Mouse (Mus musculus): ENCODE measurements around the gene Cdt1.
A peak's percentile ranks its signal among the peaks of the same experiment; 100 is the strongest.

Gene Cdt1

DNA sequence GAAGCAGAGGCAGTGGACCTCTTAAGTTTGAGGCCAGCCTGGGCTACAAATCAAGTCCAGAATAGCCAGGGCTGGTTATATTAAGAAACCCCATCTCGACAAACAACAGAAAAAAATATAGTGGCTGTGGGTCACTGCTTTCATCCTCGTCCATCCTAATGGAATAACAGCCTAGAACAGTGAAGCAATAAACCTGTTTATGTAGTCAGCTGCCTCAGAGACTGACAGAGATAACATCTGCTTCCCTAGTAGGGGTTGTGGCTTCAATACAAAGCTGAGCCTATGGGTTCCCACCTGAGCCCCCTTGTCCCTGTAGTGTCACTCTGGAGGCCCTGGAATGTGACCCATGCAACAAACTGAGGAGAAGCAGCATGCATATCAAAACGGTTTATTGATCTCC is 6.4 kb downstream of the Cdt1 start:
- no peak for DNase-seq (ENCODE audit: low spot score in 2 of 2)

DNA sequence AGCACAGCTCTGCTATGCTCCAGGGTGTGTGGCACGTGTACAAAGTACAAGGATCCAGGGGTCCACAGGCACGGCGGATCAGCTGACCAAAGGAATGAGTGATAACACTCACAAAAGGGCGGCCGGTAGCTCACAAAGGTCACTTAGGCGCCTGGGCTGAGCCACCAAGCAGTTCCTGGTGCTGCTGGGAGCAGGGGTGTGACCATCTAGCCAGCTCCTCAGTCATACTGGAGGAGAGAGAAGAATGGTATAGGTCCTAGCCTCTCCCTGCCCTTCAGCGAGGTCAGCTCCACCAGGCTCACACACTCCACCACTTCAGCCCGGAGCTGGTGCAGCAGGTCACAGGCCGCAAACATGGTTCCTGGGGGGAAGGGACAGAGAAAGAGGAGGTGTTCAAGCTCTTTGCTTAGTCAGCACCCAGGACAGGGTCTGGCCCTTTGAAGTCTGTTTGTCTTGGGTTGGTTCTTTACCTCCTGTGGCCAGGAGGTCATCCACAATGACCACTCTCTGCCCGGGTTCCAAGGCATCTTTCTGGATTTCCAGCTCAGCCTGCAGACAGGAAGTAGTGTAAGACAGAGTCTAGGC is 6.9 kb downstream of the Cdt1 start:
- DNase-seq (ENCODE audit: low spot score in 2 of 2) = no peak

DNA sequence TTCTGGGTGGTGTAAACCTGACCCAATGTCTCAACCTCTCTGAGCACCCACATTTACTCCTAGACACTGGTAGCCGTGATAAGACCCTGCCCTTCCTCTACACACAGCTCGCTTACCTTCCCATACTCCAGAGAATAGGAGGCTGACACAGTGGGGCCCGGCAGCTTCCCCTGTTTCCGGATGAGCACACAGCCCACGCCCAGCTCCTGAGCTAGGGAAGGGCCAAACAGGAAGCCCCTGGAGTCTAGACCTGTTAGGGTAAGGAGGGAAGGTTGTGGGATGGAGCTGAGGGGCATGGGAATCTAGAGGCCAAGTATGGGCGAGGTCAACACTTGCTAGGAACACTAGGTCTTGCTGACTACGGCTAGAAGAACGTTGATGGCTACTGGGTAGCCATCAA is 7.5 kb downstream of the Cdt1 start:
- DNase-seq (ENCODE audit: low spot score in 2 of 2) = no peak

DNA sequence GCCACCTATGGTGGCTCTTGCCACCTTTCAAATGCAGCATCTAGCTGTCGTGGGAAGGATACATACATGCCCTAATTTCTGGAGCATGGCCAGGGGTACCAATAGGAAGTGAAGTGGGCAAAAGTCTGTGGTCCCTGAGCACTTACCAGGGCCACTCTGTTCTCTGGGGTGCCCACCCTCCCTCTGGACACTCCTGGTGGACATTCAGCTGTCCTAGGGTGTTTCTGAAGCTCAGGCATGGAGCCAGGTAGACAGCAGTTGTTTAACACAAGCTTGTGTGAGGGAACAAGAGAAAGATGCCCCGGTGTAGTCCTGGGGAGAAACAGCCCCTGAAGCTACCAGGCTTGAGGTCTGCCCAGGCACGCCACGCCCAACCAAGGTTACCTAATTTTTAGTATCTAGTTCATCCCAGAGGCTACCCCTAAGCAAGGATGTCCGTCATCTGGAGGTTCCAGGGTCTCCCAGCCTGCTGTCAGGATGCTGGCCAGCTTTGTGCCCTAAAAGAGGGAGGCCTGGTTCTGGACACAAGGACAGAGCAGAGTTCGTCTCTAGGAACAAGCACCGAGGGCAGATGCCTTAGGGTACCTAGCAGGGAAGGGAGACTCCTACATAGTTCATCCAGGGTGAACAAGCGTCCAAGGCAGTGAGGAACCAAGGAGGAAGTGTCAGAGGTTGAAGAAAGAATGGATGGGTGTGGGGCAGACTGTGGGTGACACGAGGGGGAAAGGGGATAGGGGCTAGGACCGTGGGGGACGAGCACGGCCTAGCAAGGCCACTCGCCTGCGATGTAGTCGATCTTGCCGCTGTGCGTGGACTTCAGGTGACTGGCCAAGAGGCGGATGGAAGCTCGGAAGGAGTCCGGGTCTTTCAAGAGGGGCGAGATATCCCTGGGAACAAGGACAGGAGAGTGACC is 8.2 kb downstream of the Cdt1 start:
- DNase-seq (ENCODE audit: low spot score in 2 of 2) = no peak

DNA sequence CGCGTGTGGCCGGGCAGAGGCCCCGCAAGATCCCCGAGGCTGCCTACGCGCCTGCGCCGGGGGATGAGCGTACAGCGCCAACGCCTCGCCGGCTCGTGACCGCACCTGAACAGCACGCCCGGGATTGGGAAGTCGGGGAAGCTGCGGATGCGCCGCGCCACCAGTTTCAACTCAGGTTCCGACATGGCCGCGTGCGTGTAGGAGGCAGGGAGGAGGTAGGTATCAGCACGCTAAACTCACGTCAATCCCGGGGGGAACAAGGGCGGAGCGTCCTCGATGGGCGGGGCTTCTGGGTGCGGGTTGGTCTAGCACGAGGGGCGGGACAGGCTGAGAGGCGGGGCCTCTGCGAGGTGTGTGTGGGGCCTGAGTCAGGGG is 8.8 kb downstream of the Cdt1 start, which contains the start of gene Aprt:
Gene Aprt, minus strand, starts transcription at position 262 of the 375 bp plus-strand sequence.
- DNase-seq (ENCODE audit: low spot score in 2 of 2) = peak; percentile 81 to 88

DNA sequence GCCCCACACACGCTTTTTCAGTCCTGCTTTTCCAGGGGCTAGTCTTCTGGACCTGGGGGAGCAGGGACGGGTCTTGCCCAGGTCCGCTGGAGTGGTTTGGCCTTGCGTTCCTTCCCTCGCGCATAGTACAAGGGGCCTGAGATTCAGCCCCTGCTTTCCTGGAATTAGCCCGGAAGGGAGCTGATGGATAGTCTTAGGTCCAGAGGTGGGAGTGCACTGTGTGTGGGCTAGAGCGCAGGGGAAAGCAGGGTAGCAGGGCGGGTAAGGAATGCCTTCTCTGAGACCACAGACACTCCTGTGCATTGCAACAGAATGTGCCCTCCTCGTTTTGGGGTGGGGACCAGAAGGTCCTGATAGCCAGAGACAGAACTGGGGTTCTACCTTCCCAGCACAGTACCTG is 9.3 kb downstream of the Cdt1 start:
- DNase-seq (ENCODE audit: low spot score in 2 of 2) = no peak

DNA sequence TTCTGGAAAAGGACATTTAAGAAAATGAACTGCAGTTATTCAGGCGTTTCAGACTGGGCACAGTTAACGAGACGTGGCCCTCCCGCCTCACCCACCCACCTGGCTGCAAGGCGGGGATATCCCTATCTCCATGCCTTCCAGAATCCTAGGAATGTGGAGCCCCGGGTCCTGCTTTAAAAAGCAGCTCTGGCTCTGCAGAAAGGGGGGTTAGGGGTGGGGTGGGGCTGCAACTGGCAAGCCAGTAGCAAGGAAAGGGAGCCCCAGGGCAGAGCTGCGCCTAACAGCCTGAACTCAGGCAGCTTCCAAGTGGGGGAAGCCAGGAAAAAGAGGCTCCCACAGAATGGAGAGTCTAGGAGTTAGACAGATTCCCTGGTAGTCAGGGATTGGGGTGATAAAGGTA is 11.4 kb downstream of the Cdt1 start:
- no peak for DNase-seq (ENCODE audit: low spot score in 2 of 2)

DNA sequence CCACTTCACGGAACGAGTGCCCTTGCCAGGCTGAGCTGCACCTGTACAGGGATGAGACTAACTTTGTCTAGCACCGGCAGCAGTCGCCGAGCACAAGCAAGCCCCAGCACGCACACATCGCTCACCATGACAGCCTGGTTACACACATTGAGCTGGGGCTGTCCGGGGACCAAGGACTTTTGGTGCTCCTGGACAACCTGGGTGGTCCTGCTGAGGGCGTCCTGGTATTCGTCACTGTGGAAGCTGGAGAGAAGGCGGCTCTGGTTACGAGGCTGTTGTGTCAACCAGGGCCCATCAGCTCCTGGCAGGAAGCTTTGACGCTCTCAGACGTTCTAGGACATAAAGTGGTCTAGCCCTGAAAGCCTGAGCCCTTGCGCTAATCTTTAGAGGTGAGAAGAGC is 13.1 kb downstream of the Cdt1 start:
- DNase-seq (ENCODE audit: low spot score in 2 of 2) = no peak

DNA sequence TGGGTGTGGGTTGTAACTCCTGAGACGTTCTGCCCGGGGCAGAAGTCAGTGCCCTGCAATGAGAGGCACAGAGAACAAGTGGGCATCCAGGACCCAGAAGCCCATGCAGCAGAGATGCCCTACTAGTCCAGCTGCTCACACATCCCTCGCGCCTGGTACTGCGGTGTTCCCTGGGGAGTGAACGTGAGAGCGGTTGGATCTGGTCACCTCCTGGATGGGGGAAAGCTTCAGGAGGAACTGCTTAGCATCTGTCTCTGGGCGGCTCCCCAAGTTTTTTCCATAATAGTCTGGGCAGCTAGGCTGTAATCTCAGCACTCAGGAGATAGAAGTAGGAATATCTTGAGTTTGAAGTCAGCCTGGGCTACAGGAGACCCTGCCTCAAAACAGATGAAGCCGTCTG is 17.2 kb downstream of the Cdt1 start:
- no peak for DNase-seq (ENCODE audit: low spot score in 2 of 2)

DNA sequence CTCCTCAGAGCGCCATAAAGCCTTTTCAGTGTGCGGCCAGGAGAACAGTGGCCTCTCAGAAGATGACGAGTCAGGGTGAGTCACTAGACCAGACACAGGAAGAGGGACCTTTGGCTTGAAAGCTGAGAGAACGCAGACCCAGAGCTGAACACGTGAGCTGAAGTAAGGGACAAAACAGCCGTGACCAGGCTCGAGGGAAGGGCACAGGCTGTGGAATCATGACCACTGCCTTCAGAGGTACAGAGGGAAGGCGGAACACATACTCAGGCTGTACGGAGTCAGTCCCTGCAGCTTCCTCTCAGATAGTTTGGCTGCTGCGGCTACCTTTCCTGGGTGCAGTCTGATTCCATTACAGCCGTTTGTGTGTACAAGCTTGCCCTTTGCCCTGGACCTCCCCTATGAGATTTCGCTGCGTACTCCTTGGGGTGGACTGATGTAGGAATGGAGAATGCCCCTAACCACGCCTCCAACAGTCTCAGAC is 17.6 kb downstream of the Cdt1 start:
- no peak for DNase-seq (ENCODE audit: low spot score in 2 of 2)

DNA sequence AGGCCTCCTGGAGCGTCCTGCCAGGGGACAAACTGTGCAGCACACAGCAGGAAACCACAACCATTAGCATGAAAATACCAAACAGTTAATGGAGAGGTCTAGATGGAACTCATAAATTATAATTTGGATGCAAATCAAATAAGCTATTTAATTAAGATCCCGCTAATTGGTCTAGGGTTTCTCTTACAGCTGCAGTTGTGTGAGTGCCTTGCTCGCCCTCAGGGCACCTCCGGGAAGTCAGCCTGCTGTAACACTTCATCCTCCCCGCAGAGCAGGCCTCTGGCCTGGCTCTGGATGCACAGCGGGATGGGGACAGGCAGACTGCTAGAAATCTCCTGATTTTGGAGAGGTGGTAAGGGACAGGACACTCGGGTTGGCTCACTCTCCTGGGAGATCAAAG is 18.4 kb downstream of the Cdt1 start:
- no peak for DNase-seq (ENCODE audit: low spot score in 2 of 2)

DNA sequence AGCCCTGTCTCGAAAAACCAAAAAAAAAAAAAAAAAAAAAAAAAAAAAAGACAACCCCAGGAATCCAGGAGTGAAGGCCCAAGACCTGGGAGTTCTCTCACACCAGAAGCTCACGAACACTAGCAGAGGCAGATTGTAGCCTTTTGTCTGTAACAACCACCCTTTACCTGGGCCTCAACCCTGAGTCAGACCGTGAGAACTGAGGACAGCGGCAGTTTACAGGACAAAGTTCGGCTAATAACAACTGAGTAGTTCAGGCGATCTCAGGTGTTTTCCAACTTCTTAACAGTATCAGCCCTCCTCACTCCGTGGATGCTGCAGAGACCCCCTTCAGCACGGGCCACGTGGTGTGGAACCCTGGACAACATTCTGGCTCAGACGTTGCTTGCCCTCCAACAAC is 18.9 kb downstream of the Cdt1 start:
- no peak for DNase-seq (ENCODE audit: low spot score in 2 of 2)

DNA sequence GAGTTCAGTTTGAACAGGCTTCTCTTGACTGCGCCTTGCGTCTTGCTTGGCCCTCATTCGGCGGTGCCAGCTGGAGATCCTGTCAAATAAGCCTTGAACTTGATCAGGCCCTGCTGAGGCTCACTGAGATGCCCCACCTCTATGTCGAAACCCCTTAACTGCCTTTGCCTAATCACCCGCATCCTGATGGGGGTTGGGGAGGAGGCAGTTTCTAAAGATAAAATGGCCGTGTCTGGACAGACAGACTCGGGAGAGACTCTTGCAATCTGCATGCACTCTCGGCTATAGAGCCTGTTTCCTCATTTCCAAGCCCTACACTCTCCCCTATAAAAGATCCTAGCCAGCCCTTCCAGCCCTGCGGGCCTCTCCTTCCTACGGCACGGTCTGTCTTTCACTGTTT is 25.4 kb downstream of the Cdt1 start:
- no peak for DNase-seq (ENCODE audit: low spot score in 2 of 2)

DNA sequence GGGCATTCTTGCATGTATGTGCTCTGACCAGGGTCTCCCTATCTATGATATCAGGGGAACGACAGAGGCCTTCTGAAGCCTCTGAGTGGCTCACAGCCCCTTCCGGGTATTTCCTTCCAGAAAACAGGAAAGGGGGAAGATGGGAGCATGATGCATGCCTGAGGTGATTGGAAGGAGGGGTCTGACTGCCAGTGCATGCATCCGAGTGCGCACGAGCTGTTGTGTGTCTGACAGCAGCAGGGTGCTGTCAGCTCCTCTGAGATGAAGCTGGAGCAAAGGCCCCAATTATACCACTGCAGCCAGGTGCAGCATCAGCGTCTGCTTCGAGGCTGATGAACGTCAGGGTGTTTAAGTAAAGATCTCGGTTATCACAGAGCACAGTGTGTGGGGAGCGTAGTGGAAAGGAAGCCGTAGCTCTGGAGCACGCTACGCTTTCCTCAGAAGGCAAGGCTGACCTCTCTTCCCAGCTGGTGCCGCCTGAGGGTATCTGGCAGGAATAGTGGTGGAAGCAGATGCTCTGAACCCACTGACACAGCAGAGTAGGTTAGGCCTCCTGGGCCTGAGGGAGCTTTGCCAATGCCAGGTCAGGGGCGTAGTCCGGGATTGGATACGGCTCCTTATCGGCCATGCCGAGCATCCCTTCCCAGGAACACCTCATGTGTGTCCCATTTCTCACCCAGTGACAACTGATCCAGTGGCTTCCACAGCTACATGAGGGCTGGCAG is 26.1 kb downstream of the Cdt1 start:
- no peak for DNase-seq (ENCODE audit: low spot score in 2 of 2)

DNA sequence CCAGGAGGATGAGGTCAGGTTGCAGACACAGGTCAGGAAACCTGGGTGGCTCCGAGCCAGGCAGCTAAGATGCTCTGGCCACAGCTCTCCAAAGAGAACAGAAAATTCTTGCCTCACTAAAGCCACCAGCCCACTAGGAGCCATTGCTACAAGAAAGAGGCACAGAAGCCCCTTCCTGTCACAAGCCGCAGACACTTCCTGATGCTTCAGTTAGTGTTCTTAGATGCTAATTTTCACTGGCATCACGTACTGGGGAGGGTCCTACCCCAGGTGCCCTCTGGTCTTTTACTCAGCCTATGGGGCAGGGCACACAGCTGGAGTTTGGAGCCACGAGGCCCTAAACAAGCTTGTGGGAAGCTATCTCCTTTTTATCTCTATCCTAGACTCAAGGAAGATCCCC is 28.2 kb downstream of the Cdt1 start:
- DNase-seq (ENCODE audit: low spot score in 2 of 2) = no peak

DNA sequence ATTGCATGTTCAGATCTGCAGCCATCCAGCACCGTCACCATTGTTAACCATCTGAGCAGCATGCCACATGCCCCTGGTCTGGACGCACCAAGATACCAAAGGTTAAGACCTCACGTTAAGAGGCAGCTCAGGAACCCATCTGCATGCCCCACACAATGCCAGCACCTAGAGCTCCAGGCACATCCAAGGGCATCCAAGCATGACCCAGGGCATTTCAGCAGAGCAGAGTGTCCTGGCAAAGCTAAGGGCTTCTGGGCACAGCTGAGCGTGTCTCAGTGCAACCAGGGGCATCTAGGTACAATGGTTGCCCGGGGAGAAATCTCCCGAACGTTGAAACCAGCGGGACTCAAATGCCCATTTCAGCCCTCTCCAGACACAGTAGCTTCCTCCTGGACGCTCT is 32.9 kb downstream of the Cdt1 start:
- no peak for DNase-seq (ENCODE audit: low spot score in 2 of 2)

DNA sequence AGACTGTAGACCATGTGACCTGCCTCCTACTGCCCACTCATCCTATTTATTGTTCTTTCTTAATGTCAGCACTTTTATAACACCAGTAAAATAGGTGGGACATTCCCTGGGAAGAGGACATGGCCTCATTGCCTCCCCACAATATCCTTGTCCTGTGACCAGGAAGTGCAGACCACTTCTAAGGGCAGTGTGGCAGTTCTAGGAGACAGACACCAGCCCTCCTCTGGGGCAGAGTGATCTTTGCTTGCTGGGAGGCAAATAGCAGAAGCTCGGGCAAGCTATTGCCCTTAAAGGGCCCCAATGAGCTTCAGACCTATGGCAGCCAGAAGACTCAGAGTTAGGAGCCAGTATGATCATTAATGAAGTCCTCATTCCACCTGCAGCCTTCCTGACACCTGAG is 36.8 kb downstream of the Cdt1 start:
- no peak for DNase-seq (ENCODE audit: low spot score in 2 of 2)

DNA sequence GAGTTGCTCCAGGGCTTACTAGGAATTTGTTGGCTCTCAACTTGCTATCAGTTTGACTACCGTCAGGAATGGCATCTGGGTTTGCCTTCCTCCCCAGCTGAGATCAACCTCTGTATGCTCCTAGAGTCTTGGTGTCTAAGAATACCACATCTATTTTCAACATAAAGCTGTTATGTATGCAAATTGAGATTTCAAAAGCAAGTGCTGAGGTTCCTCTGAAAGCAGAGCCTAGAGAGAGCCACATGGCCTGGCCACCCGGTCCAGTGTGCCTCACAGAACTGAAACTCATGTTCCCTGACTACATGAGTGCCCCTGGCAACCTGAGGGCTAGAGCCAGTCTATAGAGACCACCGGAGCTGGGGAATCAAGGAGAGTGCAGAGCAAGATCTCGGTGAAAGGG is 37.6 kb downstream of the Cdt1 start:
- no peak for DNase-seq (ENCODE audit: low spot score in 2 of 2)

DNA sequence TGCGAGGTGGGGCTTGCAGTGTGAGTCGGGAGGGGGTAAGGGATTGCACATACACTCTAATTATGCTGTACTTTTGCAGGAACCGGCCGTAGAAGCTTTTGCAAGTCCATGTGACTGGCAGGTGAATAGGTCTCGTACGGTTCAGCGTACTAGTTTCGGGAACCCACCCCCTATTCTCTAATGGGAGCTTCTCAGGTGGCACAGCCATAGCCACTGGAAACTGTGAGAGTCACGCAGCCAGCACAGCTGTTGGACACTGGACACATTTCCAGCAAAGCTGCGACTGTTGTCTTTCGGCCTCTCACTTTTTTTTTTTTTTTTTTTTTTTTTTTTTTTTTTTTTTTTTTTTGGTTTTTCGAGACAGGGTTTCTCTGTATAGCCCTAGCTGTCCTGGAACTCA is 39.0 kb downstream of the Cdt1 start:
- no peak for DNase-seq (ENCODE audit: low spot score in 2 of 2)

DNA sequence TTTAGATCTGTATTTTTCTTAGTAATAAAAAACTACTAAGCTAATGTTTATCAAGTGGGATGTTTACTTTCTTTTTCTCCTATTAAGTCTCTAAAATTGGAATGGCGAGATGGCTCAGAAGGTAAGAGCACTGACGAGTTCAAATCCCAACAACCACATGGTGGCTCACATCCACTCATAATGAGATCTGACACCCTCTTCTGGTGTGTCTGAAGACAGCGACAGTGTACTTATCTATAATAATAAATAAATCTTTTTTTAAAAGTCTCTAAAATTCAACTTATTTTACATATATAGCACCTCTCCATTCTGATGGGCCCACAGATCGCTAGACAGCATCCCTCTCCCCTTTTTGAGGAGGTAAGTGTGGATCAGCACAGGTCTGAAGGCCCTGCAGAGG is 42.4 kb downstream of the Cdt1 start:
- DNase-seq (ENCODE audit: low spot score in 2 of 2) = no peak

DNA sequence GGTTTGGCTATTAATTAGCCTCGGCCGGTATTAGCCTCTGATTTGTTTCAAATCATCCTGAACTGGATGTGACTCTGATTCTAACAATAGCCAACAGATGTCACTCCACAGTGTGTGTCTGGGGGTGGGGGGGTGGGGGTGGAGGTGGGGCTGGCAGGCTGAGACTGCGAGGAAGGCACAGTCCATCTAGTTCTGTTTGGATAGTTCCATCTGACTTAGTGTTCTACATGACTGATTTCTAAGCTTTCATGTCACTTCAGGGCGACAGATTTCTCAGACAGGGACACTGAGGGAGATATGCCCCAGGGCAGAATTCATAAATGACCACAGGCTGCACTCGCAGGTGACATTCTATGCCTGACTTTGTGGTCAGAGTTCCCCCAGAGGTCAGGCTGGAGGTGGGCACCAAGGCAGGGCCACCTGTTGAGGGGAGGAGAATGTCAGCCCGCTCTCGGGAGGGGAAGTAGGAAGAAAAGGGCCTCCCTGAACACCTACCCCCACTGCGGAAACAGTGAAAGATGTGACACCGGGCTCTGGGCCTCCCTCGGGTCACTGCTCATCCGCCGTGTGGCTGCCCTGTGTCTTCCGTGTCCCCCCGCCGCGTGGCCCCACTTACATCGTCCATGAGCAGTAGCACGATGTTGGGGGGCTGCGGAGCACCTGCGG is 42.9 kb downstream of the Cdt1 start:
- peak in 1 of 2 experiments; percentile 12 for DNase-seq (ENCODE audit: low spot score in 2 of 2)
